Mouse (Mus musculus) heart, postnatal 0 days (tissue): ENCODE results near the gene Irf2bpl.

Source experiments
- CTCF ChIP-seq: IDR thresholded peaks from 2 replicates; pipeline ENCODE4 v1.5.1; 2016; ENCODE audit warnings: antibody characterized with exemption, control low read depth, low read depth
- EP300 ChIP-seq: IDR thresholded peaks from 2 replicates; pipeline ENCODE4 v1.6.1; 2016; ENCODE audit warnings: antibody characterized with exemption, low read depth

DNA sequence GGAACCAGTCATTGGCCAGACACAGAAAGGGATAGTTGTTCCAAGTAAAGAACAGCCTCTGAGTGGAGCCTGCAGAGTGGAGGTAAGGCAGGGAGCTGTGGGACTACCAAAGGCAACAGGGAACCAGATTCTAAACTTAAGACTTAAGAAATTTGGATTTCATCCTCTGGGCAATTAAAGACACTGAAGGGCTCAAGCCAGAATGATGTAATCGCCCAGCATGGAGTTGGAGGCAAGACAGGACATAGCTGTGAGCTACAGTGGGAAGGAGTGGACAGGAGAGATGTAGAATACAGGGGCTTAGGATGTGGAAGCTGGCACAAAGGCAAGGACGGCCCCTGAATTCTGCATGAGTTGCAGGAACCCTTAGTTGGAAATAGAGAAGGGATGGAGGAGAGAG, 46.4 kb downstream of the Irf2bpl start:
- no peak for TF ChIP-seq CTCF
- TF ChIP-seq EP300, result no peak
